Mouse (Mus musculus) 3134 (cell line): ENCODE data around the gene Nos1ap.

ENCODE experiments used
- DNase-seq: peaks from one replicate; pipeline ENCODE4 v3.0.0-alpha.2; 2011; ENCODE audit warnings: low spot score; ENCODE audit not compliant: insufficient read length; ENCODE audit errors: extremely low read depth

Gene Nos1ap

DNA sequence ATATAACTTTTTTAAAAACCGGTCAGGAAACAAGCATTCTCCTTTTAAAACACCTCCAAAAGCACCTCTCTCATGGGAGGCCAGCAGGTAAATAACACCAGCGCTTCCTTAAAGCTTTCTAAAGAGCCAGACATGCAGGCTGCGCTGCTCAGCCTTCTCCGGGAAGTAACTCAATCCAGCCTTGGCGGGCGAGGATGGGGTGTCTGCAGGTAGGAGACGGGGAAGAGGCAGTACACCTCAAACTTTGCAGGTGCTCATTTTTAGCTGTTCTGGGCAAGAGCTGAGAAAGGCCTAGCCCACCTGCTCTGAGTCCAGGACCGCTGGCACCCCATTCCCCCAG lies 812 bp downstream of the Nos1ap start:
- DNase-seq: no peak

DNA sequence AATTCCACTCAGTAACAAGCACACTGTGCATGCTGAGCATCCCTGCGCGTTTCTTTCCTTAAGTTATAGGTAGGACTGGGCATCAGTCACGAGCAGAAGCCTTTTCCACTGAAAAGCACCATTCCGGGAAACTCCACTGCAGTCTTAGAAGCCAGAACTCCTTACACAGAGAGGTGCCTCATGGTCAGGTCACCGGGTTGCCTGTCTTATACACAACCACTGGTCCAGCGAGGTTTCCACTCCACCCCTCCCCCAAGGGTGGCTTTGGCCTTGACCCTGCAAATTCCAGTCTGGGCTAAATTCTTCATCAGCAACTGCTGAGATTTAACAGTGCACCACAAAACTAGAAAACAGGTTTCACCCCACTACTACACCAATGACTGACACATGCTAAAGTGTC lies 1.3 kb downstream of the Nos1ap start:
- DNase-seq: no peak

DNA sequence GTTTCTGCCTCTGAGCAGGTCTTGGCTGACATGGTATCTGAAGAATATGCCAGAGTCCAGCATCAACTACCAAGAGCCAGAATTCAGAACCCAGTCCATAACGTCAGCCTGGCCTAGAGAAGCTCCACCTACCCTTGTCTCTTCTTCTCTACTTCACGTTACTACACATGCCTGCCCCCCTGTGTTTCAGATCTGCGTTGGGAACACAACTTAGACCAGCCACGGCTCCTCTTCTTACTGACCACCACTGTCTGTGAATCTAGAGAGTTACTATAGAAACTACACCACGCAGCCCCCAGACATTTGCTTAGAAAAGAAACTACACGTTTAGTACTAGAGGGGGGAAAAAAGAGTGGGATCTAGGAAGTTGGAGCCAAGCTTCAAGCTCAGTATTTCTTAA lies 2.9 kb downstream of the Nos1ap start:
- no peak for DNase-seq

DNA sequence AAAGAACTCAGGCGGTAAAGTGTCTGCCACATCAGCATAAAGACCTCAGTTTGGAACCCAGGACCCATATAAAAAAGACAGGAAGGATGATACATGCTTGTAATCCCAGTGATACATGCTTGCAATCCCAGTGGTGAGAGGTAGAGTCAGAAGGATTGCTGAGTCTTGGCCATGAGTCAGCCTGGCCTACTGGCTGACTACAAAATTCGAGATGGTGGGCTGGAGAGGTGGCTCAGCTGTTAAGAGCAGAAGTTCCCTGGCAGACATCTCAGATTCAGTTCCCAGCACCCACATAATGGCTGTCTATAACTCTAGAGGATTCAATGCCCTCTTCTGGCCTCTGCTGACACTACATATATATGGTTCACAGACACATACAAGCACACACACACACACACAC lies 5.7 kb downstream of the Nos1ap start:
- no peak for DNase-seq

GRCm38 (mm10) chr1:170582341-170582740 lies 7.3 kb downstream of the Nos1ap start:
- DNase-seq: no peak

- no peak for DNase-seq
Observed at GRCm38 (mm10) chr1:170580485-170581110, 9.1 kb downstream of the Nos1ap start.

- no peak for DNase-seq
Observed at GRCm38 (mm10) chr1:170579476-170579875, 10.2 kb downstream of the Nos1ap start.

DNA sequence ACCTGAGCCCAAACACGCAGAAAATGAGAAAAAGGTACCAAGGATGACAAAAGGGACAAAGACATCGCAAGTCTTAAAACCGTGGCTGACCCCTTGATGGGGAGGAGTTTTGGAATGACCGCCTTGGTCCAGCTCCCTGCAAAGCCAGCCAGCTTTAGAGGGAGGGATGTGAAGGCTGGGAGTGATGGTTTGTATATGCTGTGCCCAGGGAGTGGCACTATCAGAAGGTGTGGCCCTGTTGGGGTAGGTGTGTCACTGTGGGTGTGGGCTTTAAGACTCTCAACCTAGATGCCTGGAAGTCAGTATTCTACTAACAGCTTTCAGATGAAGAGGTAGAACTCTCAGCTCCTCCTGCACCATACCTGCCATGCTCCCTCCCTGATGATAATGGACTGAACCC lies 10.6 kb downstream of the Nos1ap start:
- DNase-seq: no peak

DNA sequence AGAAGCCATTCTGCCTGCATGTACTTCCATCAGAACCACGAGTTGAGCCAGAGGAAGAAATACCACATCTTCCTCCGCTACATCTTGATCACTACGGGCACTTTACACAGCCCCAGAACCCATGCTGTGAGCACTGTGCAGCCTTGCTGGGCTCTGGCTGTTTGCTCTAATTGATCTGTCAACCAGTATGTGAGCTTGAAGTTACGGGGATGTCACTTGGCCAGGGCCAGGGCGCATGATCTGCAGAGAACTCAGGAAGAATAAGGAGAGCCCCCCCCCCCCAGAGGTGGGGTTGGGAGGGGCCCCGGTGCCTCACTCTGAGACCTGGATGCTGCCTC lies 13.0 kb downstream of the Nos1ap start:
- no peak for DNase-seq

DNA sequence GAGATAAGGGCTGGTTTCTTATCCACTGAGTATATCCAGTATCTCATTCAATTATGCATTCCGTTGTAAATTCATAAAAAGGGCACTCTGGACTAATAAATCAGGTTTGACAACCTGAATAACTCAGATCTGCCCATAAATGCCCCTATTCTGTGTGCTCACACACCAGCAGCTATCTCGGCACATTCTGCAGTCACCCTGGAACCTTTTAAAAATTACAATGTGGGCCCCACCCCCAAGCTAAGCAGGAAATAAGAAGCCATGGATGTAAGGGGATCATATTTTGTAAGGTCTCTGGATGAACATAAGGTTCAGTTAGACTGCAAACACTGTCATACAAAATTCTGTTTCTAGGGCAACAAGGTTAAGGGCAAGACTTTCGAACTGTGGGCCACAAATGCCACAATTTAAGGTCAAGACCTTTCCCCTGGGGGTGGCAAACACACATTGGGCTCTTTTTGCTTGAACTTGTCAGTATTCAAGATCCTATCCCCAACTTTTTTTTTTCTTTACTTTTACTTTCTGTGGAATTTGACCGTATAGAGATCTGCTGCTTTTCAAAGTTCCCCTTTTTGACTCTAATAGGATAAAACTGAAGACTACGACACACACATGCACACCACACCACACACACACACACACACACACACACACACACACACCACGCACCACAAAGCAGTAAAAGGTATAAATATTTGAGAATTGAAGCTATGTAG lies 13.5 kb downstream of the Nos1ap start:
- DNase-seq: no peak

GRCm38 (mm10) chr1:170573117-170573516 lies 16.5 kb downstream of the Nos1ap start:
- DNase-seq: no peak

GRCm38 (mm10) chr1:170566969-170567368 lies 22.7 kb downstream of the Nos1ap start:
- DNase-seq: no peak

- no peak for DNase-seq
Observed at GRCm38 (mm10) chr1:170566538-170566937, 23.1 kb downstream of the Nos1ap start.

DNA sequence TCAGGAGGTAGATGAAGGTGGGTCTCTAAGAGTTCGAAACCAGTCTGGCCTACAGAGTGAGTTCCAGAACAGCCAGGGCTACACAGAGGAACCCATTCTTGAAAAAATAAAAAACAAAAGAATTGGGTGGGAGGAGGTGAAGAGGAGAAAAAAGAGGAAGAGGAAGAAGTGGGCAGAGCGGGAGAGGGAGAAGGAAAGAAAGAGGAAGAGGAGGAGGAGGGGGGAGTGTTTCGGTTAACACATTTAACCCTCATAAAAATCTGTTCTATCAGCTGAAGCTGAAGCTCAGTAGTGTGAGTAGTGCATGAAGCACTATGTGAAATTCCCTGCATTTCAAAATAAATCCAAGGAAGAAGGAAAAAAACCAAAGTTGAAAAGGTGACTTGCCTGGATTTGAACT lies 24.7 kb downstream of the Nos1ap start:
- no peak for DNase-seq

DNA sequence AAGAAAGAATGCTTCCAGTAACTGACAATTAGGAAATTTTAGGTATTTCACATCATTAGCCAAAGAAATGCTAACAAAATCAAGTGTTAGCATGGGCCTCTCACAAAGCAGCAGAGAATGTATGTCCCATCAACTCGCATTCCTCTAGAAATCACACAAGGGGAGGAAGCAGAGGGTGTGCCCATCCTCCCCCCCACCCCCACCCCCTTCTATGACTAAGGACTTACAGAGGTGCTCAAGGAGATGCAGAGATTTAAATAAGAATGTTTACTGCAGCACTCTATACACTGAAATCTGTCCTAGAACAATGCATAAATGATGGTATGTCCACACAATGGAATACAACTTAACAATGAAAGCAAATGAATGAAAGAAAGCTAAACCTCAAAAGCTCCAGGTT lies 27.2 kb downstream of the Nos1ap start:
- no peak for DNase-seq

DNA sequence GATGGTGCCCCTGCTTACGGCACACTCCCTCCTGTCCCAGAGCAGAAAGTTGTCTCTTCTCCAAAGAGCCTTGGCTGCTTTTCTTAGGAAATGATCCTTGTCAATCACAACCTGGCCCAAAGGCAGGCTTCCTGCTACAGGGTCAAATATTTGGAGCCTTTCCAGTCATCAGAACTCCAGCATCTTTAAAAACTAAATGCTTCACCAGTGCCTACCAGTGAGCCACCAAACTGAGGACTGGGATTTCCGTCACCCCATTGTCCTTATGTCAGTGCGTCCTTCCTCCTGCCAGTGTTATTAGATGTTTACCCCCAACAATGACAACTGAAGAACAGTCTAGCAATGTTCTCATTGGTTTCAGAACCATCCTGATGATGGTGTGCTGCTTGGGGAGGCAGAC lies 28.9 kb downstream of the Nos1ap start:
- no peak for DNase-seq

DNA sequence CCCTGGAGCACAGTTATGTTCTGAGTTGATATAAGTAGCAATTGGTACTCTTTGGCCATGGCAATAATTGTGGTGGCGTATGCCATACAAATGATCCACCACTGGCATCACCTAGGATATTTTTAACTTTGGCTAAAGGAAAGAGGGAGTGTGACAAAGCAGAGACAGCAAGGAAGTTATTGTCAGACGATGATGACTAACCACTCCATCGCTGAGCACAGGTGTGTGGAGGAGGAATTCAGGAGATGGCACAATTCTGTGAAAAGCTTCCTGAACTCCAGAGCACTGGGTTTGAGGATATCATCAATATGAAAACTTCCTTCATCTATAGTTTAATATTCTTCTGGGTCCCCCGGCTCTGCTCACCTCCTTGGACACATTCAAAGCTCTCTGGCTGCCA lies 31.7 kb downstream of the Nos1ap start:
- DNase-seq: no peak

- no peak for DNase-seq
Observed at GRCm38 (mm10) chr1:170556696-170557095, 33.0 kb downstream of the Nos1ap start.

GRCm38 (mm10) chr1:170554939-170555293 lies 34.7 kb downstream of the Nos1ap start:
- DNase-seq: peak; percentile 48

GRCm38 (mm10) chr1:170554235-170554938 lies 35.3 kb downstream of the Nos1ap start:
- no peak for DNase-seq

GRCm38 (mm10) chr1:170550649-170551440 lies 38.8 kb downstream of the Nos1ap start:
- no peak for DNase-seq

DNA sequence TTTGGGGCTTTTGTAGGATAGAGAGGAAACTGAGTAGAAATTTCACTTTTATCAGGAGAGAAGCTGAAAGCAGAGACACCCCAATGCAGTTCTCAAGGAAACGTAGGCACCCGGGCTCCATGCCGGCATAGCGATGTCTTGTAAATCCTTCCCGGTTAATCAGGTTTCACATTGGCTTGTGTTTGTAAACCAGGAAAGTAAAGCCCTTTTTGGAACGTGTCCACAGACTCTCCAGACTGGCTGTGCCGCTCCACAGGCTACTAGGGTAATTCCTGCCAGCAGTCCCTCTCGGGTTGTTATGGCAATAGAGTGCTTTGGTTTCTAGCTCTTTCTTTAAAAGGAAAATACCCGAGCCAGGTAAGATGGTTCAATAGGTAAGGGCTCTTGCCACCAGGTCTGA lies 40.6 kb downstream of the Nos1ap start:
- DNase-seq: no peak
